Mouse (Mus musculus) ES-Bruce4 (cell line): ENCODE results near the gene Cnnm4.

ENCODE experiments used
- CTCF ChIP-seq: IDR thresholded peaks from one replicate; pipeline ENCODE4 v1.8.1; 2011; ENCODE audit warnings: low read depth, low read length
- EP300 ChIP-seq: IDR thresholded peaks from 2 replicates; pipeline ENCODE4 v1.6.1; 2011; ENCODE audit warnings: low read depth, low read length; ENCODE audit not compliant: insufficient read depth
- POLR2A ChIP-seq: IDR thresholded peaks from one replicate; pipeline ENCODE4 v1.8.1; 2011; ENCODE audit warnings: low read length; ENCODE audit not compliant: insufficient read depth

DNA sequence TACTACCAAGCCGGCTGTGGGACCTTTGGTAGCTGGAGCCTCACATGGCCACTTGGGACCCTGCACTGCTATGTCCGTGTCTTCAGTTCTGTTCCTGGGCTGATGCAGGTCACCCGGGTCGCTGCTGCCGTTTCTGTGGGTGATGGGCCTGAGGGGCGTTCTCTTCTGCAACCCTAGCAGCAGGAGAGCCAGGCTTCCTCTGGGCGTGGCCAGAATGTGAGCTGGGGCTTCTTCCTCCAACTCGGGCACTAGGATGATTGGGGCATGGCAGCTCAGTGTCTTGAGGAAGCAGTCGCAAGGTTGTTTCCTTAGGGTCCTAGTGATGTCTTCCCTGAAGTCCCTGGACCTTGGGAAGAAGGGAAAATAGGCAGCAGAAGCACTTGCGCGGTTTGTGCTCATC is 48.2 kb downstream of the Cnnm4 start:
- no peak for TF ChIP-seq CTCF
- no peak for TF ChIP-seq EP300
- TF ChIP-seq POLR2A = no peak
